Mouse (Mus musculus): Measurements from ENCODE around the gene Hoxa6. TPM values are rescaled to one million over a fixed set of nuclear protein-coding genes. Genes with fewer than 3 reads are reported as not detected.

Hoxa6 gene
- polyA plus RNA-seq, 1 experiment = 0.96 TPM

DNA sequence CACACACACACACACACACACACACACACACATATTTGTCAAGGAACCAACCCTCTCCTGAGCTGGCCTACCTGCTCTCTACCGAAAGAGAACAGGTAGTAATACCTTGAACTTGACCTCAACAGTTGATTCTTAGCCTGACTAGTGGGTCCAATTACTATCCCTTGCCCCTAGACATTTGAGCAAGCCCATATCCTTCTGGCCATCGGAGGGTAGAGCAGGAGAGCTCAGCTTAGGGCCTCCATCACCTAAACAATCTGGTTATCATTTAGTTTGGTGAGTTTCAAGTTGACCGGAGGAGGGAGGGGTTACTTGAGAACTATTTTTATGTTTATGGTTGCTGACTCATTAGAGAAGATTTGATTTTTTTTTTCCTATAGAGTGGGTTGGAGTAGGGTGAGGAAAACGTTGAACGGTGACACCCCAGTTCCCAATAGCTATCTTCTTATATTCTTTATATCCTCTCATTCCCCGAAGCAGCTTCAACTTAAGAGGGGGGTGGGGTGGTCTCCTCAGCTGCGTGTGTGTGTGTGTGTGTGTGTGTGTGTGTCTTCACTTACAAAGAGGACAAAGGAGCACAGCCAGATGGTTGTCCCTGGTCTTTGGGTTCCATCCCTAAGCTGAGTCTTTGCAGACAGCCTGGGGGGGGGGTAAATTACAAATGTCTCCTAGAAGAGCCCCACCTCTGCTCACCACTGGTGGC lies 42.8 kb upstream of the Hoxa6 start:
- Histone ChIP-seq H3K79me3 (ENCODE audit: low read depth) (peaks cover 35% of the 10 kb centered on the region), H3K36me3 (ENCODE audit: control insufficient read depth, insufficient read depth) (peaks cover 13% of the 10 kb centered on the region), H3K79me2 (ENCODE audit: control insufficient read depth, insufficient read depth) (peaks cover 56% of the 10 kb centered on the region), H3K4me3 (ENCODE audit: insufficient read depth, poor library complexity, severe bottlenecking) (no peak overlapping the region), H3K27me3 (ENCODE audit: control insufficient read depth, insufficient read depth, insufficient read length) (no peaks in the 10 kb centered on the region), H3ac (ENCODE audit: control insufficient read depth, insufficient read length, low read depth) (no peak overlapping the region)
- TF ChIP-seq FOSL1 (IDR thresholded peaks at IDR 0.05; ENCODE audit: insufficient read depth, low read length, poor library complexity, severe bottlenecking) (no peak), MYOG (IDR thresholded peaks at IDR 0.05; ENCODE audit: control insufficient read depth, extremely low read depth, insufficient read length) (no peak), MYOD1 (IDR thresholded peaks at IDR 0.05; ENCODE audit: control insufficient read depth, insufficient read length, low read depth) (no peak), MAX (IDR thresholded peaks at IDR 0.05) (no peak), CTCF (IDR thresholded peaks at IDR 0.05; ENCODE audit: control insufficient read depth, insufficient read depth, insufficient read length) (no peak), CEBPB (IDR thresholded peaks at IDR 0.05; ENCODE audit: low read depth) (no peak), USF1 (IDR thresholded peaks at IDR 0.05; ENCODE audit: low read depth) (no peak)

DNA sequence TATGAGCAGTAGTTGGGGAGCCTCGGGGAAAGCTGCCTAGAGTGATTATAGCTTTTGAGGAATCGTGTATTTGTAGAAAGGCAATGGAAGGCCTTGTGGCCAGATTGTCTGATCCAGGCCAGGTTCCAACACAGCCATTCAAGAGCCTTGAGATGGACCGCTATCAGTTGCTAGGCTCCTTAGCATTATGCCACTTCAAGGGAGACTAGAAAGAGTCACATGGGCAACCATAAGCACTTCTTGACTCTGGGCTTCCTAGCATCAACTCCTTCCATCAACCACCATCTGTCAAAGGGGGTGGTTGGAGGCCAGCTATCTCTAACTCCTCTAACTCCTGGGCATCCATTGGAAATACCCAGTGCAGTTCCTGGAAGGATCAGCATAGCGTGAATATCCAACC lies 41.3 kb upstream of the Hoxa6 start:
- H3K79me3 ChIP-seq (ENCODE audit: low read depth) = peaks cover 44% of the 10 kb centered on the region
- H3ac ChIP-seq (ENCODE audit: control insufficient read depth, insufficient read length, low read depth) = no peak overlapping the region
- H3K79me2 ChIP-seq (ENCODE audit: control insufficient read depth, insufficient read depth) = peaks cover 71% of the 10 kb centered on the region
- peak overlapping the region; percentile 14 for H3K4me3 ChIP-seq (ENCODE audit: insufficient read depth, poor library complexity, severe bottlenecking)
- peaks cover 13% of the 10 kb centered on the region for H3K36me3 ChIP-seq (ENCODE audit: control insufficient read depth, insufficient read depth)
- H3K27me3 ChIP-seq (ENCODE audit: control insufficient read depth, insufficient read depth, insufficient read length) = no peaks in the 10 kb centered on the region
- TF ChIP-seq USF1 (IDR thresholded peaks at IDR 0.05; ENCODE audit: low read depth) (no peak), FOSL1 (IDR thresholded peaks at IDR 0.05; ENCODE audit: insufficient read depth, low read length, poor library complexity, severe bottlenecking) (no peak), MYOG (IDR thresholded peaks at IDR 0.05; ENCODE audit: control insufficient read depth, extremely low read depth, insufficient read length) (no peak), CEBPB (IDR thresholded peaks at IDR 0.05; ENCODE audit: low read depth) (no peak), CTCF (IDR thresholded peaks at IDR 0.05; ENCODE audit: control insufficient read depth, insufficient read depth, insufficient read length) (no peak), MAX (IDR thresholded peaks at IDR 0.05) (no peak), MYOD1 (IDR thresholded peaks at IDR 0.05; ENCODE audit: control insufficient read depth, insufficient read length, low read depth) (no peak)

DNA sequence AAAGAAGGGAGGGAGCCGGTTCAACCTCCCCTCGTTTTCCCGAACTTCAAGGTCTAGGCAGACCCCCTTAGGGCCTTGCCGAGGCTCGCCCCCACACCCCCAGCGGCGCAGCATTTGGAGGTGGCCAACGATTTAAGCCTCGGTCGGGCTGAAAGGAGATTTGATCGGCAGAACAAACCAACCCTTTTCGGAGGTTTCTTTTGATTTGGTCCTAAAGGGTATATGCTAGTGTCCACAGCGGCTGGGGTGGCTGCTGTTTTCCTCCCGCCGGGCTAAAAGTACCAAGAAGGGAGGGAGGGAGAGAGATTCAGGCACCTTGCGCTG lies 40.9 kb upstream of the Hoxa6 start:
- Histone ChIP-seq H3ac (ENCODE audit: control insufficient read depth, insufficient read length, low read depth) (peak overlapping the region; percentile 19), H3K4me3 (ENCODE audit: insufficient read depth, poor library complexity, severe bottlenecking) (peak overlapping the region; percentile 14), H3K79me2 (ENCODE audit: control insufficient read depth, insufficient read depth) (peaks cover 76% of the 10 kb centered on the region), H3K27me3 (ENCODE audit: control insufficient read depth, insufficient read depth, insufficient read length) (no peaks in the 10 kb centered on the region), H3K79me3 (ENCODE audit: low read depth) (peaks cover 49% of the 10 kb centered on the region), H3K36me3 (ENCODE audit: control insufficient read depth, insufficient read depth) (peaks cover 13% of the 10 kb centered on the region)
- TF ChIP-seq MAX (IDR thresholded peaks at IDR 0.05) (no peak), FOSL1 (IDR thresholded peaks at IDR 0.05; ENCODE audit: insufficient read depth, low read length, poor library complexity, severe bottlenecking) (no peak), USF1 (IDR thresholded peaks at IDR 0.05; ENCODE audit: low read depth) (no peak), MYOD1 (IDR thresholded peaks at IDR 0.05; ENCODE audit: control insufficient read depth, insufficient read length, low read depth) (no peak), CTCF (IDR thresholded peaks at IDR 0.05; ENCODE audit: control insufficient read depth, insufficient read depth, insufficient read length) (no peak), MYOG (IDR thresholded peaks at IDR 0.05; ENCODE audit: control insufficient read depth, extremely low read depth, insufficient read length) (no peak), CEBPB (IDR thresholded peaks at IDR 0.05; ENCODE audit: low read depth) (no peak)

DNA sequence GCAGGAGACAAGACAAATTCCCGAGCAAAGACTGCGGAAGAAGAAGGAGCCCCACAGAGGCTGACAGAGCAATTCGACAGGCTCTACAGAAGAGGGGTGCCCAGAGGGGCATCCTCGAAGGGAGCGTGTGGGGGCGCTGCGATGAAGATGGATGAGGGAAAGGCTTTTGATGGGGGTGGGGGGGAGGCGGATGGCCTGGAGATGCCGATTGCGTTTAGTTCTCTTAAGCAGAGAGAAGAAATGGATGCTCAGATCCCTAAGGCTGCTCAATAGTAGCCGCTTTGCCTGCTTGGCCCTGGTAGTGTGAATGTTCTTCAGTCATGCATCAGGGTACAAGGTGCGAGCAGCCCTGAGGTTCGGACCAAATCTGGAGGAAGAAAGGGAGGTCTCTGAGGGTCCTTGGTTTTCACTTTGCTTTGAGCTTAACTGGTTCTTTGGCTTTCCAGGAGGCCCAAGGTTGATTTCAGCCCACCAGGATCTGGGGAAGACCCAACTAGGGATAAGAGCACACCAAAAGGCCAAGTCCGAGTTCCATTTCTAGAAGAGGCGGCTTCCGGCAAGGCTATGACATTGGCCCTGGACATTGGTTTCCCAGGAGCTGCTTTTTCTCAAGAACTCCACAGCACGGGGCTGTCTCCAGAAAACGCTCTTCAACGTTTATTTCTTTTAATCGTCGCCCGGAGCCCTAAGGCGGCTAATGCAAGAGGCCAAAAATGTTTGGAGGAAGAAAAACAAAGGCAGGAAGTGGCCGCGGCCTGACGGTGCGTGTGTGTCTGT lies 40.3 kb upstream of the Hoxa6 start:
- peaks cover 81% of the 10 kb centered on the region for H3K79me2 ChIP-seq (ENCODE audit: control insufficient read depth, insufficient read depth)
- peaks cover 53% of the 10 kb centered on the region for H3K79me3 ChIP-seq (ENCODE audit: low read depth)
- no peaks in the 10 kb centered on the region for H3K27me3 ChIP-seq (ENCODE audit: control insufficient read depth, insufficient read depth, insufficient read length)
- H3ac ChIP-seq (ENCODE audit: control insufficient read depth, insufficient read length, low read depth) = peak overlapping the region; percentile 52
- TF ChIP-seq USF1 (IDR thresholded peaks at IDR 0.05; ENCODE audit: low read depth) (no peak), MYOD1 (IDR thresholded peaks at IDR 0.05; ENCODE audit: control insufficient read depth, insufficient read length, low read depth) (no peak), FOSL1 (IDR thresholded peaks at IDR 0.05; ENCODE audit: insufficient read depth, low read length, poor library complexity, severe bottlenecking) (no peak), CEBPB (IDR thresholded peaks at IDR 0.05; ENCODE audit: low read depth) (no peak), CTCF (IDR thresholded peaks at IDR 0.05; ENCODE audit: control insufficient read depth, insufficient read depth, insufficient read length) (no peak), MYOG (IDR thresholded peaks at IDR 0.05; ENCODE audit: control insufficient read depth, extremely low read depth, insufficient read length) (no peak), MAX (IDR thresholded peaks at IDR 0.05) (no peak)
- peak overlapping the region; percentile 28 for H3K4me3 ChIP-seq (ENCODE audit: insufficient read depth, poor library complexity, severe bottlenecking)
- peaks cover 13% of the 10 kb centered on the region for H3K36me3 ChIP-seq (ENCODE audit: control insufficient read depth, insufficient read depth)

DNA sequence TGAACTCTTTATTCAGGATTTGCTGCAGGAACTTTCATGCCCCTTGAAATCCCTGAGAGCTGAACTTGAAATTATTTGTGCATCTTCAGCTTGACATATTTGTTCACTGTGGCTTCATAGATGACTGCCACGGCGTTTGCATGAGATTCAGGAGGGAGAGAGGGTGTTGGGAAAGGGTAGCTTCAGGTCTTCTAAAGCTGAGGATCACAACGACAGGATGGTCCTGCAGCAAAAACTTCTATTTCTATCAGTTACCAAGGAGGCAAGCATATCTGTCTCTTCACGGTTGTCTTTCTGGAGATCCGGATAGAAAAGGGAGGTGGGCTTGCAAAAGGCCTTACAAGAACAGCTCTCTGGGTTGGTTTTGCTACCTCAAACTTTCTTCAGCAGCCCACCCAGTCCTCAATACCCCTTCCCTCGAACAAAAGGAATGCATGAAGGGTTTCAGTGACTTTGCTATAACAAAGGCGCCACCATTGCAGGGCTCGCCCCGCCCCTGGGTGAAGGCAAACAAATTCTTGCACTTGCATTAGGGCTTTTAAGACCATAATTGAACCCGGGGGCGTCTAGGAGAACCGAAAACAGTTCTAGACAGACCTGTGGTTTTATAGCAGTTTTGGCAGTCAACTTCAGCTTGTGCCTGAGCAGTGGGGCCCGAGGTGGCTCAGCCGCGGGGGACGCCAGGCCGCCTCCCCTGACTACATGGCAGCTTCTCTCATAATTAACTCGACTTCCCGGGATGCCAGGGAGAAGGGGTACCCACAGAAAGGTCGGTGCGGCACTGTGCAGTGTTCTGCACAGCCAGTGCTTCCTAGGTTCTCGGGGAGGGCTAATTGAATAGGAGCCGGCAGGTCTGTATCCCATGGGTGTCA lies 39.5 kb upstream of the Hoxa6 start:
- TF ChIP-seq MYOD1 (IDR thresholded peaks at IDR 0.05; ENCODE audit: control insufficient read depth, insufficient read length, low read depth) (no peak), MAX (IDR thresholded peaks at IDR 0.05) (no peak), FOSL1 (IDR thresholded peaks at IDR 0.05; ENCODE audit: insufficient read depth, low read length, poor library complexity, severe bottlenecking) (no peak), CEBPB (IDR thresholded peaks at IDR 0.05; ENCODE audit: low read depth) (no peak), MYOG (IDR thresholded peaks at IDR 0.05; ENCODE audit: control insufficient read depth, extremely low read depth, insufficient read length) (no peak)
- Histone ChIP-seq H3K79me3 (ENCODE audit: low read depth) (peaks cover 61% of the 10 kb centered on the region), H3K4me3 (ENCODE audit: insufficient read depth, poor library complexity, severe bottlenecking) (peak overlapping the region; percentile 28), H3K36me3 (ENCODE audit: control insufficient read depth, insufficient read depth) (peaks cover 13% of the 10 kb centered on the region), H3K27me3 (ENCODE audit: control insufficient read depth, insufficient read depth, insufficient read length) (no peaks in the 10 kb centered on the region), H3ac (ENCODE audit: control insufficient read depth, insufficient read length, low read depth) (peak overlapping the region; percentile 52), H3K79me2 (ENCODE audit: control insufficient read depth, insufficient read depth) (peaks cover 89% of the 10 kb centered on the region)
